Mouse (Mus musculus) layer of hippocampus, adult 8-10 months (tissue): Measurements from ENCODE around the gene Zmat3. TPM values are rescaled to one million over a fixed set of nuclear protein-coding genes. Genes with fewer than 3 reads are reported as not detected.
A peak's percentile ranks its signal among the peaks of the same experiment; 100 is the strongest.

Experiments
- DNase-seq, 2 experiments: peaks; one replicate each; pipeline ENCODE4 v3.0.0; 2022; ENCODE audit warnings: low spot score in 2 of 2
- total RNA-seq, 4 experiments: library from RNA; stranded (reverse); gene quantifications; 2 replicates each; pipeline ENCODE4 v1.2.4; 2022

The Zmat3 gene
- 10 to 100 TPM; 56.5 to 67.2 (median 59.4) TPM for total RNA-seq

GRCm38 (mm10) chr3:32365546-32366245 is at the start of gene Zmat3:
Gene Zmat3, minus strand, starts transcription at chr3:32366014.
- DNase-seq: peak; percentile 71 to 80

- no peak for DNase-seq
These were observed 48.6 kb upstream of the Zmat3 start for GRCm38 (mm10) chr3:32414381-32414780.

- no peak for DNase-seq
These were observed 46.8 kb upstream of the Zmat3 start for GRCm38 (mm10) chr3:32412502-32413044.

- no peak for DNase-seq
These were observed 43.0 kb upstream of the Zmat3 start for GRCm38 (mm10) chr3:32408811-32409273.

GRCm38 (mm10) chr3:32406804-32407203 is 41.0 kb upstream of the Zmat3 start:
- no peak for DNase-seq

- no peak for DNase-seq
These were observed 39.9 kb upstream of the Zmat3 start for GRCm38 (mm10) chr3:32405699-32406098.

- no peak for DNase-seq
These were observed 37.4 kb upstream of the Zmat3 start for GRCm38 (mm10) chr3:32402990-32403885.

GRCm38 (mm10) chr3:32401591-32401990 is 35.8 kb upstream of the Zmat3 start:
- DNase-seq: no peak

- no peak for DNase-seq
These were observed 34.1 kb upstream of the Zmat3 start for GRCm38 (mm10) chr3:32399931-32400330.

GRCm38 (mm10) chr3:32399381-32399780 is 33.6 kb upstream of the Zmat3 start:
- DNase-seq: no peak

- no peak for DNase-seq
These were observed 32.8 kb upstream of the Zmat3 start for GRCm38 (mm10) chr3:32398623-32399022.

GRCm38 (mm10) chr3:32398175-32398538 is 32.3 kb upstream of the Zmat3 start:
- no peak for DNase-seq

- DNase-seq: peak in 1 of 2 experiments; percentile 43
These were observed 31.8 kb upstream of the Zmat3 start, which contains the start of gene Pik3ca for GRCm38 (mm10) chr3:32397461-32398174. Gene Pik3ca, plus strand, starts transcription at chr3:32397671.

GRCm38 (mm10) chr3:32396794-32397460 is 31.1 kb upstream of the Zmat3 start:
- peak; percentile 95 to 97 for DNase-seq

- DNase-seq: peak in 1 of 2 experiments; percentile 16
These were observed 30.1 kb upstream of the Zmat3 start for GRCm38 (mm10) chr3:32395771-32396551.

- no peak for DNase-seq
These were observed 28.2 kb upstream of the Zmat3 start for GRCm38 (mm10) chr3:32393986-32394385.

GRCm38 (mm10) chr3:32392841-32393240 is 27.0 kb upstream of the Zmat3 start:
- DNase-seq: no peak

GRCm38 (mm10) chr3:32381556-32381955 is 15.7 kb upstream of the Zmat3 start:
- no peak for DNase-seq

GRCm38 (mm10) chr3:32379891-32380290 is 14.1 kb upstream of the Zmat3 start:
- DNase-seq: no peak

- DNase-seq: no peak
These were observed 7.4 kb upstream of the Zmat3 start for GRCm38 (mm10) chr3:32373236-32373635.
